Mouse (Mus musculus) lung, embryonic 14.5 days (tissue): ENCODE data around the gene Tspan4. TPM values are rescaled to one million over a fixed set of nuclear protein-coding genes. Genes with fewer than 3 reads are reported as not detected.

Experiments used
- ATAC-seq: fragments of 200-750 bp; cut with Nextera tagmentation; 2 replicates; pipeline ENCODE4 v1.8.0; 2017; ENCODE audit warnings: mild to moderate bottlenecking, moderate TSS enrichment, moderate library complexity; ENCODE audit not compliant: insufficient read depth
- DNase-seq: peaks from one replicate; pipeline ENCODE4 v3.0.0-alpha.2; 2015
- H3K27ac ChIP-seq: fragments of 300-500 bp; sonication (generic); 2 replicates; pipeline ENCODE4 v1.5.1; 2014; ENCODE audit warnings: low read depth, mild to moderate bottlenecking, moderate library complexity
- H3K27me3 ChIP-seq: fragments of 300-500 bp; sonication (generic); 2 replicates; pipeline ENCODE4 v1.6.1; 2014; ENCODE audit warnings: low read length, control low read depth; ENCODE audit not compliant: insufficient read depth
- H3K36me3 ChIP-seq: fragments of 300-500 bp; sonication (generic); 2 replicates; pipeline ENCODE4 v1.6.1; 2014; ENCODE audit warnings: control low read depth; ENCODE audit not compliant: insufficient read depth
- H3K4me1 ChIP-seq: fragments of 300-500 bp; sonication (generic); 2 replicates; pipeline ENCODE4 v1.6.1; 2014; ENCODE audit warnings: antibody characterized with exemption, control low read depth; ENCODE audit not compliant: insufficient read depth
- H3K4me2 ChIP-seq: fragments of 300-500 bp; sonication (generic); 2 replicates; pipeline ENCODE4 v1.6.1; 2014; ENCODE audit warnings: mild to moderate bottlenecking
- H3K4me3 ChIP-seq: fragments of 300-500 bp; sonication (generic); 2 replicates; pipeline ENCODE4 v1.5.1; 2014; ENCODE audit warnings: low read depth, low read length
- H3K9ac ChIP-seq: fragments of 300-500 bp; sonication (generic); 2 replicates; pipeline ENCODE4 v1.6.1; 2014
- H3K9me3 ChIP-seq: fragments of 300-500 bp; sonication (generic); 2 replicates; pipeline ENCODE4 v1.6.1; 2016; ENCODE audit warnings: low read depth, low read length, control low read depth
- CTCF ChIP-seq: IDR thresholded peaks from 2 replicates; pipeline ENCODE4 v1.5.1; 2016; ENCODE audit warnings: antibody characterized with exemption, low read depth
- WGBS: fragments of 180-500 bp; shearing (Covaris S2); extraction: QIAGEN DNeasy Blood & Tissue Kit; methylation state at CpG from one replicate; pipeline ENCODE4 v1.1.7; 2014; 5-methylcytosine and 5-hydroxymethylcytosine counted together
- polyA plus RNA-seq: library from polyadenylated mRNA; unstranded; fragments of >200 nt; fragmentation: Nextera tagmentation; extraction: Ambion mirVana; gene quantifications from 2 replicates; pipeline ENCODE4 v1.2.1, GENCODE M21; 2014

Tspan4 gene
- polyA plus RNA-seq, 1 experiment from 2014 or later, result 100.0 TPM

DNA sequence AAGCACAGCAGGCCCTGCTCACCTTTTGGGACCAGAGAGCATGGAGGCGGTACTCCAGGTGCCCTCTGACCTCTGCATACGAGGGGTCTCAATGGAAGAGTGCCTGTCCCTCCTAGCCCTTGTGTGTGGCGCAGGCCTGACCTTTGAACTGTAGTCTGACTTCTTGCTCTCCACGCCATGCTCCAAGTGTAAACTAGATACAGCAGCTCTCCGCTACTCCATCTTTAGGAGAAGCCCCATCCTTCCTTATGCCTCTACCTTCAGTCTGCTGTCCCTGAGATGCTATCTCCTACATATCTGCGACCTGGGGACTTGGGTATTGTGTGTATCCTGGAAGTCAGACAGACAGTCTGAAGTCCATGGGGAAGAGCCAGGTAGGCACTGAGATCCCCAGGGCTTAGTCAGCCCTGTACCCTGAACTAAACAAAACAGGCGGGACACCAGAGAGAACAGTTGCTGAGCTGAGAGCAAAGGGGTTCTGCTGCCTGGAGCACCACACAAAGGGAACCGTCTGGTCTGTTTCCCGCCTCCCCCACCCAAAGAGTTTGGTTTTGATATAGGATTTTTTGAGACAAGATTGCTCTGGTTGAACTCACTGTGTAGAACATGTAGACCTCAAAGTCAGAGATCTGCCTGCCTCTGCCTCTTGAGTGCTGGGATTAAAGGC, 39.1 kb upstream of the Tspan4 start:
- DNase-seq, result no peak
- H3K4me3 ChIP-seq, result peak overlapping the region; percentile 70; the same call in 1 of the 2 replicates
- WGBS, result 79% methylated on average over 9 of the region's 9 CpGs
- H3K4me2 ChIP-seq, result peak overlapping the region; percentile 96
- H3K27ac ChIP-seq, result no peak overlapping the region
- no peaks in the 10 kb centered on the region for H3K27me3 ChIP-seq
- peaks cover 20% of the 10 kb centered on the region; the same call in 1 of the 2 replicates for H3K4me1 ChIP-seq
- no peak for TF ChIP-seq CTCF
- no peak for ATAC-seq
- H3K9me3 ChIP-seq, result no peaks in the 10 kb centered on the region
- no peak overlapping the region for H3K9ac ChIP-seq
- peaks cover 55% of the 10 kb centered on the region for H3K36me3 ChIP-seq

DNA sequence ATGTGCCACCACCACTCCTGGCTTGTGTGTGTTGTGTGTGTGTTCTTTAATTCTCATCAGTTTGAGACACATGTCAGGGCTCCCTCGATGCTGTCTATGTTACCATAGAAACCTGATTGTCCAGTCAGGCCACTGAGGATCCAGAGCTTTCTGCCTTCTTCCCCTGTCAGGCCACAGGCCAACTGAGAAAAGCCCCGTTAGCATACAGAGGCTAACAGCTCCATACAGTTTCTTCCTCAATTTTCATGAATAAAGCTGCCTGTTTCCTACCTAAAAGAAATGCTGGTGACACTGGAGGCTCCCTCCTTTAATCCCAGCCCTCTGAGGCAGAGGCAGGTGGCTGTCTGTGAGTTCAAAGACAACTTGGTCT, 38.5 kb upstream of the Tspan4 start:
- no peak overlapping the region for H3K27ac ChIP-seq
- 38% methylated on average over 2 of the region's 2 CpGs for WGBS
- H3K9ac ChIP-seq, result peak overlapping the region; percentile 76; the same call in 1 of the 2 replicates
- no peaks in the 10 kb centered on the region for H3K9me3 ChIP-seq
- no peaks in the 10 kb centered on the region for H3K27me3 ChIP-seq
- H3K4me1 ChIP-seq, result peaks cover 20% of the 10 kb centered on the region; the same call in 1 of the 2 replicates
- DNase-seq (no peak), ATAC-seq (no peak)
- H3K4me3 ChIP-seq, result peak overlapping the region; percentile 70
- peak overlapping the region; percentile 96 for H3K4me2 ChIP-seq
- peaks cover 50% of the 10 kb centered on the region for H3K36me3 ChIP-seq
- no peak for TF ChIP-seq CTCF

DNA sequence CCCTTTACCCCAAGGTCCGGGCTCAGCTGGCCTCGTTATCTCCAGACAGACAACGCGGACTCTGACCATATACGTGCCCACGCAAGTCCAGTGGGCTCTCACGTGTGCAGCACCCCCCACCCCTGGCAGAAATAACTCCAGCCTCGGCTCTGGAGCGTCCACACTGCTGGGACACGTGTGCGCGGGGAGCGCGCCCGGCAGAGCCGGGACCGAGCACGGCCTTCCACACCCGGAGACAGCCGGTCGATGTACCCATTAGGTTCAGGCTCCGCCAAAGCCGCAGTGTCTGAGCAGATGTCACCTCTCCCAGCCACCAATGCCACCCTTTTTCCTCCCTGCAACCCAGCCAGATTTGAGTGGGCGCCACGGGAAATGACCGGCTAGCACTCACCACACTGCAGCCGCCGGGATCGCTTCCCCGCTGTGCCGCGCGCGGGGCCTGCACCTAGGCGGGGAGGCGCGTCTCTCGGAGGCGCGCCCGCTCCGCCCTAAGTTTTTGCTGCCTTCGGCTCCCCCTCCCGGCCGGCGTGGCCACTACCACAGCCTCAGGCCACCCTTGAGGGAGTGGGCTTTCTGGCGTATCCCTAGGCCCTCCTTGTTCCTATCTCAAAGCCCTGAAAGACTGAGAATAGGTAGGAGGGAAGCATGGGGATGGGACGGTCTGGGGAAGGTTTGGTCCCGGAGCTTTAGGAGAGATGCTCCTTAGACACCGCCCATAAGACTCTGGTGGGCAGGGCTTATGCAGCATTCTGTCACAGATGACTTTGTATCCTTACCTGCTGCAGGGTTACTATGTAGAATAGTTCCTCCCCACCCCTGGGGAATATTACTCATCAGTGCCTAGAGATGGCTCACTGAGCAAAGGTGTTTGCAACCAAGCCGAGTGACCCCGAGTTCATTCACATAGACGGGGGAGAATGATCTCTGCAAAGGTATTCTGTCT, 37.6 kb upstream of the Tspan4 start, which contains the start of gene Slc25a22:
Gene Slc25a22, minus strand, starts transcription at position 715 of the 943 bp plus-strand sequence.
- Histone ChIP-seq H3K27me3 (no peaks in the 10 kb centered on the region), H3K4me3 (peak within 1 kb of the TSS; percentile 70), H3K4me1 (peaks cover 20% of the 10 kb centered on the region; the same call in 1 of the 2 replicates), H3K4me2 (peak within 1 kb of the TSS; percentile 96), H3K9me3 (no peaks in the 10 kb centered on the region), H3K36me3 (peaks cover 44% of the 10 kb centered on the region), H3K27ac (no peak within 1 kb of the TSS), H3K9ac (peak within 1 kb of the TSS; percentile 76)
- peak; percentile 74 for TF ChIP-seq CTCF
- DNase-seq, result peak; percentile 93
- 6% methylated on average over 53 of the region's 53 CpGs for WGBS
- ATAC-seq, result peak; percentile 85

DNA sequence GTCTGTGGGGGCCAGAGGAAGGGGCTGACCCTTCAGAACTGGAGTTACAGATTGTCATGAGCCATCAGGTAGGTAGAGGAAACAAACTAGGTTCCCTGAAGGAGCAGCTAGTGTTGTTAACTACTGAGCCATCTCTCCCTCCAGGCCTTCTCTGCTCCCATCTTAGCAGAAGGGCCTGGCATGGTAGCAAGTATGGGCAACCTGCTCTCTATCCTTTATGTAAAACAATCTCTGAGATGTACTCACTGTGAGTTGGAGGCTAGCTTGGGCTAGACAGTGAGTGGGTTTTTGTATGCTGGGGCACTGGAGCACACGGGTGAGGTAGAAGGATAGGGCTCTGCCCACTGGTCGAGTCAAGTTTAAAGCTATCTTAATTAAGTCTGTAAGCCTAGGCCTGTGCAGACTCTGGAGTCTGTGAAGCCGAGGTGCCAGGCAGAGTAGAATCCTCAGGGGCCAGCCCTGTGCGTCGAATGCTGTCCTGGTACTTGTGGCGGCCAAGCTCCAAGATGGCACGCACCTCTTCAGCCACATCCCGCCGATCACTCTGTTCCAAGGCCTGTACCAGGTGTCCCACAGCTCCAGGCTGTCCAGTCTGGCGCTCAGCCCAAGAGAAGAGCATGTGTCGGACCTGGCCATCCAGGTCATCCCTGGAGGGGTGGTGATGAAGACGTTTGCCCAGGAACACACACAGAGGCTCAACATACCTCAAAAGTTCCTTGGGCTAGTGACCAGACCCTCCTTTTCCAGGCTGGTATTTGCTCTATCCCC, 36.7 kb upstream of the Tspan4 start:
- no peak overlapping the region for H3K27ac ChIP-seq
- H3K4me3 ChIP-seq, result no peak overlapping the region
- H3K4me1 ChIP-seq, result peaks cover 29% of the 10 kb centered on the region
- peaks cover 35% of the 10 kb centered on the region for H3K36me3 ChIP-seq
- DNase-seq (no peak), ATAC-seq (no peak)
- no peaks in the 10 kb centered on the region for H3K9me3 ChIP-seq
- H3K27me3 ChIP-seq, result no peaks in the 10 kb centered on the region
- H3K4me2 ChIP-seq, result no peak overlapping the region
- no peak for TF ChIP-seq CTCF
- WGBS, result 89% methylated on average over 12 of the region's 12 CpGs
- H3K9ac ChIP-seq, result no peak overlapping the region

DNA sequence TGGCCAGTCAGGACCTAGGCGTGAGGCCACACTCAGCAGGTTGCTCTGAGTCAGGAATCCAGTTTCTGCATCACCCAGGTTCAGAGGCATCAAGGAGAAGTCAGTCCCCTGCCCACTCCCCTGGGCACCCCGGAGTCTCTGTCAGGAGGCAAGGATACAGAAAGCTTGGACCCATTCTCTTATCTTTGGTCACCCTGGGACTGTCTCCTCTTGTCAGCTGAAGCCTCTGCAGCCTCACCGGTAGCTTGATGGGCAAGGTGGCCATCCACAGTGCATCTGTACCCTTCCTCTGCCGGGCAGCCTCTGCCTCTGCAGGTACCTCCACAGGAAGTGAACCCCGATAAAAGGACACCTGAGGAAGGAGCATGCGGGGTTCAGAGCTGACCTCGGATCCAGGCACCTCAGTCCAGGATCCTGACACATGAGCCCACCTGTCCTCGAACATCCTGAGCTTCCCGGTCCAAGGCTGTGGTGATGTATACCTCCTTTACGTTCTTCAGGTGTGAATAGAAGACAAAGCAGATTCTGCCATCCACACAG, 35.8 kb upstream of the Tspan4 start:
- Histone ChIP-seq H3K36me3 (peaks cover 29% of the 10 kb centered on the region), H3K27ac (no peak overlapping the region), H3K9me3 (no peaks in the 10 kb centered on the region), H3K27me3 (no peaks in the 10 kb centered on the region), H3K4me3 (no peak overlapping the region), H3K4me1 (peaks cover 29% of the 10 kb centered on the region), H3K4me2 (no peak overlapping the region), H3K9ac (no peak overlapping the region)
- TF ChIP-seq CTCF, result no peak
- ATAC-seq, result no peak
- 92% methylated on average over 10 of the region's 10 CpGs for WGBS
- DNase-seq, result no peak

DNA sequence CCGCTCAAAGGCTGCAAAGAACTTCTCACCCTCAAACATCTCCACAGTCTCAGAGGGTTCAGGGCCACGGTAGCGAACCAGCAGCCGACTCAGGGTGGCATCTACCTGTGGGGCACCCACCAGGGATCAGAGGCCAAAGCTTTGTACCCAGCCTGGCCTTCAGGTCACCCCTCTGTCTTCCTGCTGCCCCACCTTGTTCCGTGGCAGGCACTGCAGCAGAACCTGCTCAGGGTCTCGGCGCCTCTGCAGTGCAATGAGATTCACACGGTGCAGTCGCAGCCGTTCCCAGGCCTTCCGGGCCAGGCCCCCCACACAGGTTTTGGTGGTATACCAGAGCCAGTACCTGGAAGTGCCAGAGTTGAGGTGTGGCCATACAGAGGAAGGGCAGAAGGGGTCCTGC, 35.2 kb upstream of the Tspan4 start:
- no peak overlapping the region for H3K4me2 ChIP-seq
- ATAC-seq (no peak), DNase-seq (no peak)
- no peak overlapping the region for H3K4me3 ChIP-seq
- H3K9me3 ChIP-seq, result no peaks in the 10 kb centered on the region
- no peak for TF ChIP-seq CTCF
- H3K27me3 ChIP-seq, result no peaks in the 10 kb centered on the region
- no peak overlapping the region for H3K9ac ChIP-seq
- WGBS, result 94% methylated on average over 11 of the region's 11 CpGs
- peaks cover 23% of the 10 kb centered on the region for H3K4me1 ChIP-seq
- no peak overlapping the region for H3K27ac ChIP-seq
- H3K36me3 ChIP-seq, result peaks cover 29% of the 10 kb centered on the region
